Mouse (Mus musculus) bone marrow, adult 2 months (tissue): Measurements from ENCODE around the gene Olfr961.

ENCODE experiments used
- CTCF ChIP-seq: fragments of 200-500 bp; IDR thresholded peaks from 2 replicates; pipeline ENCODE4 v1.5.1; 2011; ENCODE audit warnings: low read length, control low read depth; ENCODE audit not compliant: control insufficient read depth, insufficient read depth
- POLR2A ChIP-seq: fragments of 200-500 bp; IDR thresholded peaks from 2 replicates; pipeline ENCODE4 v1.6.1; 2011; ENCODE audit warnings: low read depth, mild to moderate bottlenecking, control low read depth, low read length, borderline replicate concordance; ENCODE audit not compliant: control insufficient read depth

- TF ChIP-seq POLR2A, result no peak
- TF ChIP-seq CTCF, result no peak
Measured at GRCm38 (mm10) chr9:39611953-39612352, 32.9 kb upstream of the Olfr961 start.
